8 mouse cellular contexts compared by ENCODE assay signal in the genomic region with DNA sequence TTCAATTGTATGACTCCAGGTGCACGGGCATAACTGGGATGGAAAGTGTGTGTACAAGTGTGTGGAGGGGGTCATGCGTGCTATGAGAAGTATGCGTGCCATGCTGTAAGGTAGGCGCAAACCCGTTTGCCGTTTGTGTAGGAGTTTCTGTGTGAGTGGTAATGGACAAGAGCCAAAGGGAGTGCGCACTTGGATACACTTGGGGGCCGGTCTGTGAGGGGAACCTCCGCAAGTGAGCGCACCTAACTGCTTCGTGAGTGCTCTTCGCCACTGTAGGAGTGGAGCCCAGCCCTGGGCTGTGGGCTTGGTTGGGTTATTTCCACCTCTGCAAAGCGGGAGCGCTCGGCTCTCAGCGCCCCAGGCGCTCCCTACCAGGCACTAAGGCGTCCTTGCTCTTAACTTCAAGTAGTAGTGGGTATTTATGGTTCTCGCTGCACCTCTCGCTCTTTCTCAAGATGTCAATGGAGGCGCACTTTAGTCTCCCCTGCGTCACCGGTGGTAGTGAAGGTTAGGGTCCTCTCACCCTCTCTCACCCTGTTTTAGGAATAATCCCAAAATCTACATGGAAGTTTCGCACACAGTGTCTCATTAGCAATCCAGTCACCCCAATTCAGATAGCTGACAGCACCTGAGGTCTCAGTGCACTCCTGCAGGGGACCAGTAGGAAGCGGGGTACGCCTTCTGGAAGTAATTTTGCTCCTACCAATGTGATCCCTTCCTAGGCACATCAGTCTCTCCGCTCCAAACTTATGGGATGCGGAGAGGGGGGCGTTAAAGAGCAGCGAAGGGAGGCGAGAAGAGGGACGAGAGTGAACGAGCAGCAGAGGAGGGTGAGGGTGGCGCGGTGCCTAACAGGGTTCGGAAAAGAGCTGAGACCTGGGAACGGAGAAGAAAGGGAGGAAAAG. TPM values are rescaled to one million over a fixed set of nuclear protein-coding genes. Genes with fewer than 3 reads are reported as not detected.
DNase-seq lines count a peak whose midpoint lies in the region; ATAC-seq lines count a peak whose summit lies in the region.

No protein-coding gene starts in this region.

- H3K27me3 ChIP-seq in heart, embryonic 11.5 days (ENCODE audit: control insufficient read depth, insufficient read depth, low read length): no peaks in the 10 kb centered on the region
- H3K27me3 ChIP-seq in kidney, embryonic 15.5 days: no peaks in the 10 kb centered on the region

- under 1% methylated on average over 37 of the region's 37 CpGs for WGBS in heart, embryonic 11.5 days (ENCODE audit: insufficient replicate concordance)
- under 1% methylated on average over 37 of the region's 37 CpGs for WGBS in kidney, embryonic 15.5 days

- peak overlapping the region; percentile 64 for H3K4me3 ChIP-seq in brown adipose tissue, adult 24 weeks (ENCODE audit: insufficient read depth, low read depth, low read length)
- H3K4me3 ChIP-seq in heart, embryonic 11.5 days (ENCODE audit: low read depth, low read length): peak overlapping the region; percentile 98
- H3K4me3 ChIP-seq in kidney, embryonic 15.5 days (replicated peaks): peak overlapping the region; percentile 99

- H3K4me2 ChIP-seq in heart, embryonic 11.5 days: peak overlapping the region; percentile 97
- H3K4me2 ChIP-seq in kidney, embryonic 15.5 days: peak overlapping the region; percentile 89

- peak overlapping the region; percentile 99 for H3K9ac ChIP-seq in heart, embryonic 11.5 days (ENCODE audit: low read depth, low read length)
- peak overlapping the region; percentile 37 for H3K9ac ChIP-seq in kidney, embryonic 15.5 days

- H3K4me1 ChIP-seq in brown adipose tissue, adult 24 weeks (ENCODE audit: control insufficient read depth, insufficient read depth, insufficient read length, low read length): peaks cover 9% of the 10 kb centered on the region
- peaks cover 47% of the 10 kb centered on the region for H3K4me1 ChIP-seq in heart, embryonic 11.5 days (ENCODE audit: control insufficient read depth, insufficient read depth, low read length)
- H3K4me1 ChIP-seq in kidney, embryonic 15.5 days: peaks cover 73% of the 10 kb centered on the region

- DNase-seq in frontal cortex, postnatal 10 days (ENCODE audit: low spot score in 2 of 2): no peak
- DNase-seq in B cell, adult 2 months: peak; percentile 51 to 55
- peak; percentile 44 for DNase-seq in lung, postnatal 14 days
- peak; percentile 54 for DNase-seq in testis, postnatal 10 days (ENCODE audit: low spot score)

- no peaks in the 10 kb centered on the region for H3K36me3 ChIP-seq in heart, embryonic 11.5 days (ENCODE audit: control insufficient read depth, insufficient read depth, low read length)
- H3K36me3 ChIP-seq in kidney, embryonic 15.5 days: no peaks in the 10 kb centered on the region

- H3K9me3 ChIP-seq in heart, embryonic 11.5 days (replicated peaks; ENCODE audit: control insufficient read depth, low read length): no peaks in the 10 kb centered on the region
- H3K9me3 ChIP-seq in kidney, embryonic 15.5 days (replicated peaks): no peaks in the 10 kb centered on the region

- H3K27ac ChIP-seq in brown adipose tissue, adult 24 weeks (replicated peaks; ENCODE audit: low read depth, low read length): no peak overlapping the region; the same call in 1 of the 2 replicates
- H3K27ac ChIP-seq in heart, embryonic 11.5 days (ENCODE audit: low read depth, low read length): peak overlapping the region; percentile 97
- peak overlapping the region; percentile 100 for H3K27ac ChIP-seq in kidney, embryonic 15.5 days

- ATAC-seq in frontal cortex, adult (ENCODE audit: low TSS enrichment): peak; percentile 11
- ATAC-seq in heart, embryonic 11.5 days (replicated peaks; ENCODE audit: insufficient number of reproducible peaks, low FRiP score, low TSS enrichment): peak; percentile 0; the same call in 1 of the 2 replicates
- no peak for ATAC-seq in kidney, embryonic 15.5 days (replicated peaks; ENCODE audit: low FRiP score)

RNA-seq across cellular contexts. Expression of gene Zmiz1, which starts 0.6 kb away (rescaled TPM):
- 15.0 and 17.0 TPM in 2 replicates for polyA plus RNA-seq in brown adipose tissue, adult 24 weeks (2012; ENCODE audit: insufficient read depth, insufficient read length, missing spikeins)
- 34.9 and 36.2 TPM in 2 replicates for polyA plus RNA-seq in heart, embryonic 11.5 days (2014; fragmentation: Nextera tagmentation; extraction: Ambion mirVana)
- polyA plus RNA-seq in kidney, embryonic 15.5 days (2015; fragmentation: Nextera tagmentation; extraction: Ambion mirVana): 41.8 and 47.3 TPM in 2 replicates

Comparison
In these comparisons a context has a peak if more than half of its experiments do, and no peak if none do; other contexts are left out.
1. DNase-seq: peak in B cell, adult 2 months (2 of 2), lung, postnatal 14 days (single experiment) and testis, postnatal 10 days (single experiment); none in frontal cortex, postnatal 10 days (0 of 2).
2. Peak in every context shown above with its lines, with median percentiles within 50 percentile points of each other: H3K4me3 ChIP-seq.